Comparison of ENCODE assay signal across 8 mouse cellular contexts in genomic region chr4:151058634-151059033, GRCm38 (mm10). TPM values are rescaled to one million over a fixed set of nuclear protein-coding genes. Genes with fewer than 3 reads are reported as not detected.
A peak's percentile ranks its signal among the peaks of the same experiment; 100 is the strongest.
DNase-seq lines count a peak whose midpoint lies in the region; ATAC-seq and TF ChIP-seq lines count a peak whose summit lies in the region.
"Had no signal": no experiment of that assay in that cellular context is flagged by ENCODE, and none has a peak within 500 bp of the region (broad histone marks: within the 10 kb centered on the region; RNA-seq: fewer than 3 reads in every experiment).

No protein-coding gene starts in this region.

- H3K9ac ChIP-seq in forebrain, embryonic 12.5 days, result peak overlapping the region; percentile 56; the same call in 1 of the 2 replicates
- no peak overlapping the region; the same call in 1 of the 2 replicates for H3K9ac ChIP-seq in limb, embryonic 11.5 days (ENCODE audit: low read length)
- no peak overlapping the region for H3K9ac ChIP-seq in neural tube, embryonic 15.5 days (replicated peaks)

- H3K9me3 ChIP-seq in forebrain, embryonic 12.5 days, result no peaks in the 10 kb centered on the region
- no peaks in the 10 kb centered on the region; the same call in 1 of the 2 replicates for H3K9me3 ChIP-seq in limb, embryonic 11.5 days (ENCODE audit: control insufficient read depth, low read length)
- H3K9me3 ChIP-seq in neural tube, embryonic 15.5 days (replicated peaks), result no peaks in the 10 kb centered on the region

- H3K4me3 ChIP-seq in left cerebral cortex, adult 2 months, result peak overlapping the region; percentile 50; the same call in 1 of the 2 replicates
- H3K4me3 ChIP-seq in forebrain, embryonic 12.5 days (replicated peaks), result no peak overlapping the region
- peak overlapping the region; percentile 94; the same call in 1 of the 2 replicates for H3K4me3 ChIP-seq in limb, embryonic 11.5 days (ENCODE audit: low read depth, low read length)
- peak overlapping the region; percentile 78; the same call in 1 of the 2 replicates for H3K4me3 ChIP-seq in neural tube, embryonic 15.5 days (replicated peaks)

- peak overlapping the region; percentile 58 for H3K4me2 ChIP-seq in forebrain, embryonic 12.5 days
- peak overlapping the region; percentile 36 for H3K4me2 ChIP-seq in limb, embryonic 11.5 days (ENCODE audit: low read depth, severe bottlenecking)
- peak overlapping the region; percentile 63 for H3K4me2 ChIP-seq in neural tube, embryonic 15.5 days

- H3K36me3 ChIP-seq in forebrain, embryonic 12.5 days (replicated peaks), result peaks cover 38% of the 10 kb centered on the region
- H3K36me3 ChIP-seq in limb, embryonic 11.5 days (ENCODE audit: control insufficient read depth, insufficient read depth, low read length), result no peaks in the 10 kb centered on the region; the same call in 1 of the 2 replicates
- peaks cover 29% of the 10 kb centered on the region for H3K36me3 ChIP-seq in neural tube, embryonic 15.5 days

- no peak for ATAC-seq in forebrain, embryonic 12.5 days (ENCODE audit: low FRiP score)
- no peak for ATAC-seq in limb, embryonic 11.5 days (ENCODE audit: insufficient number of reproducible peaks, low FRiP score, low TSS enrichment, low read depth)
- ATAC-seq in neural tube, embryonic 15.5 days (ENCODE audit: low FRiP score), result no peak

- no peak for DNase-seq in left cerebral cortex, adult 2 months (ENCODE audit: extremely low spot score in 1 of 2, low spot score in 2 of 2)
- no peak for DNase-seq in left cerebral cortex, postnatal 36 days (ENCODE audit: low spot score in 2 of 2)
- no peak for DNase-seq in limb, embryonic 11.5 days (ENCODE audit: low spot score)
- DNase-seq in left cerebral cortex, adult 9 months (ENCODE audit: low spot score in 2 of 2), result no peak
- no peak for DNase-seq in urinary bladder, adult 18-20 months (ENCODE audit: low spot score in 2 of 2)

- WGBS in forebrain, embryonic 12.5 days, result 75% methylated on average over 4 of the region's 4 CpGs
- 81% methylated on average over 4 of the region's 4 CpGs for WGBS in limb, embryonic 11.5 days
- WGBS in neural tube, embryonic 15.5 days, result 70% methylated on average over 4 of the region's 4 CpGs

- H3K27ac ChIP-seq in left cerebral cortex, adult 2 months, result peak overlapping the region; percentile 99
- peak overlapping the region; percentile 78 for H3K27ac ChIP-seq in forebrain, embryonic 12.5 days
- H3K27ac ChIP-seq in limb, embryonic 11.5 days (replicated peaks; ENCODE audit: low read depth, low read length), result no peak overlapping the region; the same call in 1 of the 2 replicates
- H3K27ac ChIP-seq in neural tube, embryonic 15.5 days (replicated peaks), result peak overlapping the region; percentile 86

- no peaks in the 10 kb centered on the region for H3K27me3 ChIP-seq in forebrain, embryonic 12.5 days
- H3K27me3 ChIP-seq in limb, embryonic 11.5 days (ENCODE audit: control insufficient read depth, insufficient read depth, low read length), result no peaks in the 10 kb centered on the region
- H3K27me3 ChIP-seq in neural tube, embryonic 15.5 days (replicated peaks), result no peaks in the 10 kb centered on the region

- peaks cover 16% of the 10 kb centered on the region for H3K4me1 ChIP-seq in forebrain, embryonic 12.5 days
- H3K4me1 ChIP-seq in limb, embryonic 11.5 days (ENCODE audit: control insufficient read depth, insufficient read depth, low read length), result peaks cover 3% of the 10 kb centered on the region; the same call in 1 of the 2 replicates
- H3K4me1 ChIP-seq in neural tube, embryonic 15.5 days, result peaks cover 24% of the 10 kb centered on the region

- TF ChIP-seq CTCF in left cerebral cortex, adult 2 months (IDR thresholded peaks at IDR 0.05), result no peak

- intact Hi-C loops in left cerebral cortex, adult 2 months (cut with DNase I), result no loop called here
- intact Hi-C loops in left cerebral cortex, postnatal 36 days (cut with DNase I), result no loop called here

RNA-seq across cellular contexts. Expression of gene Vamp3, which starts 0.9 kb away (rescaled TPM):
- total RNA-seq in left cerebral cortex, adult 2 months (2021), result 10 to 100 TPM; 29.6 to 32.5 TPM
- 10 to 100 TPM; 30.8 to 31.6 TPM for total RNA-seq in left cerebral cortex, postnatal 36 days (2021)
- polyA plus RNA-seq in forebrain, embryonic 12.5 days (2016; fragmentation: Nextera tagmentation; extraction: Ambion mirVana), result 77.4 and 77.5 TPM in 2 replicates
- polyA plus RNA-seq in limb, embryonic 11.5 days (2014; fragmentation: Nextera tagmentation; extraction: Ambion mirVana), result 87.8 and 93.6 TPM in 2 replicates
- polyA plus RNA-seq in neural tube, embryonic 15.5 days (2015; fragmentation: Nextera tagmentation; extraction: Ambion mirVana), result 46.1 and 57.9 TPM in 2 replicates

RNA-seq across cellular contexts. Expression of gene Per3, which starts 14.2 kb away (rescaled TPM):
- 10 to 100 TPM; 25.1 to 29.9 TPM for total RNA-seq in left cerebral cortex, adult 2 months (2021)
- 10 to 100 TPM; 25.6 to 33.8 TPM for total RNA-seq in left cerebral cortex, postnatal 36 days (2021)
- 4.8 and 5.8 TPM in 2 replicates for polyA plus RNA-seq in forebrain, embryonic 12.5 days (2016; fragmentation: Nextera tagmentation; extraction: Ambion mirVana)
- polyA plus RNA-seq in limb, embryonic 11.5 days (2014; fragmentation: Nextera tagmentation; extraction: Ambion mirVana), result 6.7 and 7.5 TPM in 2 replicates
- 3.6 and 4.3 TPM in 2 replicates for polyA plus RNA-seq in neural tube, embryonic 15.5 days (2015; fragmentation: Nextera tagmentation; extraction: Ambion mirVana)

RNA-seq across cellular contexts. Expression of gene Gm13090, which starts 30.7 kb away (rescaled TPM):
- total RNA-seq in left cerebral cortex, adult 2 months (2021), result not detected
- not detected for total RNA-seq in left cerebral cortex, postnatal 36 days (2021)
- 0.54 TPM in 1 of 2 replicates, not detected in the other for polyA plus RNA-seq in forebrain, embryonic 12.5 days (2016; fragmentation: Nextera tagmentation; extraction: Ambion mirVana)
- 0.21 TPM in 1 of 2 replicates, not detected in the other for polyA plus RNA-seq in limb, embryonic 11.5 days (2014; fragmentation: Nextera tagmentation; extraction: Ambion mirVana)
- polyA plus RNA-seq in neural tube, embryonic 15.5 days (2015; fragmentation: Nextera tagmentation; extraction: Ambion mirVana), result 0.34 TPM in 1 of 2 replicates, not detected in the other
- total RNA-seq: liver, adult 2 months had no signal
- polyA plus RNA-seq: liver, adult 2 months had no signal
